Comparison of ENCODE assay signal across 8 mouse cellular contexts in the genomic region with DNA sequence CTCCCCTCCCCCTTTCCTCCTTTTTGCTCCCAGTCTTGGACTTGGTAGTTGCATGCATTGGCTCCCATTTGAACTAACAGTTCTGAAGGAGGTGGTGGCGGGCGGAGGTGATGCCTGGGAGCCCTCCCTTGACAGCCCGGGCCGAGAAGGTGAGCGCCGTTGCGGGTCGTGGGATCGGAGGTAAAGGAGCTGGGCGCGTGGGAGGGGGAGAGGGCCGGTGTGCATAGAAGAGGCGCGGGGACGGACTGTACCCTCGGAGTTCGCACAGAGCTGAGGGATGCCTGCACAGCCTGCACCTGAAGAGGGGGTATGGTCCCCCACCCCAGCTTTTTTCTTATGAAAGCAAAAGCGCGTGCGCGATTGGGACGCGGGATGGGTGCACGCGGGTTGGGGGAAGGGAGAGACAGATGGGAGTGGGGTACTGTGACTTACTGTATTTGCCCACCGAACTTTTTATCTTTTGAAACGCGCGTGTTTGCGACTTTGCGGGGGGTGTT. TPM values are rescaled to one million over a fixed set of nuclear protein-coding genes. Genes with fewer than 3 reads are reported as not detected.
A peak's percentile ranks its signal among the peaks of the same experiment; 100 is the strongest.
DNase-seq lines count a peak whose midpoint lies in the region; ATAC-seq lines count a peak whose summit lies in the region.

No protein-coding gene starts in this region.

- peak overlapping the region; percentile 68 for H3K4me2 ChIP-seq in heart, embryonic 16.5 days (ENCODE audit: low read depth, low read length)
- peak overlapping the region; percentile 66 for H3K4me2 ChIP-seq in limb, embryonic 13.5 days (replicated peaks)
- H3K4me2 ChIP-seq in midbrain, embryonic 14.5 days (ENCODE audit: low read length): peak overlapping the region; percentile 61

- peak overlapping the region; percentile 90 for H3K27ac ChIP-seq in heart, embryonic 16.5 days (ENCODE audit: low read length)
- peak overlapping the region; percentile 80; the same call in 1 of the 2 replicates for H3K27ac ChIP-seq in limb, embryonic 13.5 days
- H3K27ac ChIP-seq in midbrain, embryonic 14.5 days (replicated peaks; ENCODE audit: low read depth, low read length): peak overlapping the region; percentile 86

- DNase-seq in adrenal gland, postnatal 14 days: peak; percentile 52
- DNase-seq in adrenal gland, postnatal 4 days (ENCODE audit: low spot score in 2 of 2): no peak
- peak; percentile 16 for DNase-seq in urinary bladder, postnatal 14 days (ENCODE audit: low spot score)
- no peak for DNase-seq in urinary bladder, adult 18-20 months (ENCODE audit: low spot score in 2 of 2)
- DNase-seq in midbrain, embryonic 14.5 days: peak; percentile 76
- peak; percentile 51 to 64 for DNase-seq in thymus, postnatal 10 days (ENCODE audit: low spot score in 2 of 2)

- H3K4me1 ChIP-seq in heart, embryonic 16.5 days (ENCODE audit: control insufficient read depth, insufficient read depth, low read length): peaks cover 7% of the 10 kb centered on the region
- H3K4me1 ChIP-seq in limb, embryonic 13.5 days: peaks cover 8% of the 10 kb centered on the region; the same call in 1 of the 2 replicates
- H3K4me1 ChIP-seq in midbrain, embryonic 14.5 days (ENCODE audit: control insufficient read depth, insufficient read depth, low read length): peaks cover 14% of the 10 kb centered on the region

- no peaks in the 10 kb centered on the region for H3K9me3 ChIP-seq in heart, embryonic 16.5 days (replicated peaks; ENCODE audit: control insufficient read depth, low read length)
- H3K9me3 ChIP-seq in limb, embryonic 13.5 days: no peaks in the 10 kb centered on the region
- H3K9me3 ChIP-seq in midbrain, embryonic 14.5 days (ENCODE audit: control insufficient read depth, low read length): no peaks in the 10 kb centered on the region

- H3K9ac ChIP-seq in heart, embryonic 16.5 days (ENCODE audit: low read length): peak overlapping the region; percentile 87
- H3K9ac ChIP-seq in limb, embryonic 13.5 days: peak overlapping the region; percentile 75
- H3K9ac ChIP-seq in midbrain, embryonic 14.5 days (replicated peaks; ENCODE audit: low read length): peak overlapping the region; percentile 52

- H3K36me3 ChIP-seq in heart, embryonic 16.5 days (ENCODE audit: control insufficient read depth, insufficient read depth): peaks cover 9% of the 10 kb centered on the region; the same call in 1 of the 2 replicates
- peaks cover 17% of the 10 kb centered on the region for H3K36me3 ChIP-seq in limb, embryonic 13.5 days
- H3K36me3 ChIP-seq in midbrain, embryonic 14.5 days (ENCODE audit: control insufficient read depth, insufficient read depth, low read length): 0 out of 2 replicates have a peak, but pooled peaks cover 10% of the 10 kb centered on the region

- no peaks in the 10 kb centered on the region for H3K27me3 ChIP-seq in heart, embryonic 16.5 days (ENCODE audit: control insufficient read depth, insufficient read depth, low read length)
- no peaks in the 10 kb centered on the region for H3K27me3 ChIP-seq in limb, embryonic 13.5 days
- no peaks in the 10 kb centered on the region for H3K27me3 ChIP-seq in midbrain, embryonic 14.5 days (ENCODE audit: control insufficient read depth, insufficient read depth, low read length)

- peak overlapping the region; percentile 72 for H3K4me3 ChIP-seq in heart, embryonic 16.5 days (ENCODE audit: low read length)
- H3K4me3 ChIP-seq in limb, embryonic 13.5 days: peak overlapping the region; percentile 60
- H3K4me3 ChIP-seq in midbrain, embryonic 14.5 days (replicated peaks; ENCODE audit: low read depth, low read length): peak overlapping the region; percentile 55

- WGBS in heart, embryonic 16.5 days: 9% methylated on average over 29 of the region's 31 CpGs
- WGBS in limb, embryonic 13.5 days: 18% methylated on average over 30 of the region's 31 CpGs
- WGBS in midbrain, embryonic 14.5 days: 22% methylated on average over 31 of the region's 31 CpGs

- ATAC-seq in heart, embryonic 16.5 days (replicated peaks; ENCODE audit: extremely low read depth, insufficient read depth, low FRiP score): peak; percentile 12
- peak; percentile 51 for ATAC-seq in limb, embryonic 13.5 days (ENCODE audit: low FRiP score, low read depth)
- peak; percentile 62 for ATAC-seq in midbrain, embryonic 14.5 days (ENCODE audit: low FRiP score, low TSS enrichment)

RNA-seq across cellular contexts. Expression of gene Ndufb11, which starts 0.5 kb away (rescaled TPM):
- 465 and 484 TPM in 2 replicates for total RNA-seq in adrenal gland, postnatal 14 days (2021)
- total RNA-seq in adrenal gland, postnatal 4 days (2021): 100 to 1,000 TPM; 271 to 272 TPM
- 430 and 467 TPM in 2 replicates for polyA plus RNA-seq in heart, embryonic 16.5 days (2015; fragmentation: Nextera tagmentation; extraction: Ambion mirVana)
- 207 and 219 TPM in 2 replicates for polyA plus RNA-seq in limb, embryonic 13.5 days (2015; fragmentation: Nextera tagmentation; extraction: Ambion mirVana)
- 223 and 258 TPM in 2 replicates for polyA plus RNA-seq in midbrain, embryonic 14.5 days (2014; fragmentation: Nextera tagmentation; extraction: Ambion mirVana)

RNA-seq across cellular contexts. Expression of gene Rbm10, which starts 0.6 kb away (rescaled TPM):
- 36.8 and 37.9 TPM in 2 replicates for total RNA-seq in adrenal gland, postnatal 14 days (2021)
- total RNA-seq in adrenal gland, postnatal 4 days (2021): 10 to 100 TPM; 34.5 to 39.9 TPM
- polyA plus RNA-seq in heart, embryonic 16.5 days (2015; fragmentation: Nextera tagmentation; extraction: Ambion mirVana): 43.9 and 47.0 TPM in 2 replicates
- polyA plus RNA-seq in limb, embryonic 13.5 days (2015; fragmentation: Nextera tagmentation; extraction: Ambion mirVana): 72.7 and 73.9 TPM in 2 replicates
- 54.8 and 57.0 TPM in 2 replicates for polyA plus RNA-seq in midbrain, embryonic 14.5 days (2014; fragmentation: Nextera tagmentation; extraction: Ambion mirVana)

RNA-seq across cellular contexts. Expression of gene Uba1, which starts 40.2 kb away (rescaled TPM):
- total RNA-seq in adrenal gland, postnatal 14 days (2021): 320 and 338 TPM in 2 replicates
- 100 to 1,000 TPM; 348 to 400 TPM for total RNA-seq in adrenal gland, postnatal 4 days (2021)
- polyA plus RNA-seq in heart, embryonic 16.5 days (2015; fragmentation: Nextera tagmentation; extraction: Ambion mirVana): 164 and 172 TPM in 2 replicates
- 206 and 220 TPM in 2 replicates for polyA plus RNA-seq in limb, embryonic 13.5 days (2015; fragmentation: Nextera tagmentation; extraction: Ambion mirVana)
- polyA plus RNA-seq in midbrain, embryonic 14.5 days (2014; fragmentation: Nextera tagmentation; extraction: Ambion mirVana): 306 and 398 TPM in 2 replicates

Comparison
In these comparisons a context has a peak if more than half of its experiments do, and no peak if none do; other contexts are left out.
1. DNase-seq: peak in adrenal gland, postnatal 14 days (single experiment), urinary bladder, postnatal 14 days (single experiment), midbrain, embryonic 14.5 days (single experiment) and thymus, postnatal 10 days (2 of 2); none in adrenal gland, postnatal 4 days (0 of 2) and urinary bladder, adult 18-20 months (0 of 2).
2. ATAC-seq: peak in every context shown above with its lines; median percentile 62 in midbrain, embryonic 14.5 days; 51 in limb, embryonic 13.5 days; 12 in heart, embryonic 16.5 days.
3. Peak in every context shown above with its lines, with median percentiles within 50 percentile points of each other: H3K27ac ChIP-seq, H3K4me2 ChIP-seq, H3K4me3 ChIP-seq and H3K9ac ChIP-seq.